Mouse (Mus musculus) liver, embryonic 14.5 days (tissue): ENCODE measurements around the gene Myt1. TPM values are rescaled to one million over a fixed set of nuclear protein-coding genes. Genes with fewer than 3 reads are reported as not detected.

Experiments
- ATAC-seq: fragments of 200-750 bp; cut with Nextera tagmentation; 2 replicates; pipeline ENCODE4 v1.8.0; 2017; ENCODE audit warnings: moderate number of reproducible peaks, mild to moderate bottlenecking, moderate library complexity; ENCODE audit not compliant: insufficient read depth
- DNase-seq, 3 experiments: peaks; one replicate each; pipeline ENCODE4 v3.0.0-alpha.2; 2012 to 2013; ENCODE audit warnings: low read depth in 3 of 3, low spot score in 3 of 3
- H3K27ac ChIP-seq: fragments of 300-500 bp; sonication (generic); 2 replicates; pipeline ENCODE4 v1.5.1; 2014; ENCODE audit warnings: moderate library complexity, mild to moderate bottlenecking, control low read depth, inconsistent platforms
- H3K27me3 ChIP-seq: fragments of 300-500 bp; sonication (generic); 2 replicates; pipeline ENCODE4 v1.6.1; 2014; ENCODE audit warnings: mild to moderate bottlenecking, low read length, moderate library complexity; ENCODE audit not compliant: control insufficient read depth, insufficient read depth
- H3K36me3 ChIP-seq: fragments of 300-500 bp; sonication (generic); replicated peaks from 2 replicates; pipeline ENCODE4 v1.6.1; 2014; ENCODE audit warnings: low read depth; ENCODE audit not compliant: control insufficient read depth, insufficient read depth
- H3K4me1 ChIP-seq, 2 experiments: fragments of 200-500 bp in 1 of 2; fragments of 300-500 bp in 1 of 2; sonication (generic) in 1 of 2; replicated peaks; 2 replicates each; pipeline ENCODE4 v1.6.1; 2012 to 2014; ENCODE audit warnings: antibody characterized with exemption in 1 of 2, inconsistent platforms in 1 of 2, low read length in 1 of 2; ENCODE audit not compliant: control insufficient read depth in 2 of 2, insufficient read depth in 2 of 2
- H3K4me2 ChIP-seq: fragments of 300-500 bp; sonication (generic); 2 replicates; pipeline ENCODE4 v1.6.1; 2014; ENCODE audit warnings: low read depth, mild to moderate bottlenecking, control low read depth, moderate library complexity
- H3K4me3 ChIP-seq, 2 experiments: fragments of 200-500 bp in 1 of 2; fragments of 300-500 bp in 1 of 2; sonication (generic) in 1 of 2; 2 replicates each; pipeline ENCODE4 v1.5.1; 2012 to 2014; ENCODE audit warnings: low read depth in 2 of 2, low read length in 2 of 2, mild to moderate bottlenecking in 2 of 2, control low read depth in 1 of 2, inconsistent platforms in 1 of 2, moderate library complexity in 1 of 2; ENCODE audit not compliant: insufficient read depth in 1 of 2
- H3K9ac ChIP-seq: fragments of 300-500 bp; sonication (generic); replicated peaks from 2 replicates; pipeline ENCODE4 v1.6.1; 2014; ENCODE audit warnings: mild to moderate bottlenecking, control low read depth, moderate library complexity
- H3K9me3 ChIP-seq: fragments of 300-500 bp; sonication (generic); 2 replicates; pipeline ENCODE4 v1.6.1; 2016; ENCODE audit warnings: low read length, mixed read lengths; ENCODE audit not compliant: control insufficient read depth
- CTCF ChIP-seq: IDR thresholded peaks from 2 replicates; pipeline ENCODE4 v1.5.1; 2016; ENCODE audit warnings: antibody characterized with exemption, low read depth, control low read depth
- WGBS: fragments of 180-500 bp; shearing (Covaris S2); extraction: QIAGEN DNeasy Blood & Tissue Kit; methylation state at CpG from one replicate; pipeline ENCODE4 v1.1.7; 2014; ENCODE audit not compliant: insufficient replicate concordance; 5-methylcytosine and 5-hydroxymethylcytosine counted together
- polyA plus RNA-seq, 2 experiments: library from polyadenylated mRNA; depleted of rRNA in 1 of 2; stranded (reverse) in 1 of 2; unstranded in 1 of 2; fragments of >200 nt; fragmentation: Nextera tagmentation in 1 of 2; extraction: Ambion mirVana in 1 of 2; gene quantifications; 2 replicates each; pipeline versions ENCODE4 v1.2.1 to v1.2.3; 2012 to 2014

The Myt1 gene
- polyA plus RNA-seq, 2 experiments: 0.02 TPM; not detected in 1

GRCm38 (mm10) chr2:181871039-181871438 is 107.9 kb downstream of the Myt1 start:
- WGBS: 73% methylated on average over 2 of the region's 2 CpGs
- Histone ChIP-seq H3K27me3 (no peaks in the 10 kb centered on the region), H3K9me3 (no peaks in the 10 kb centered on the region), H3K36me3 (peaks cover 9% of the 10 kb centered on the region), H3K4me1 (no peaks in the 10 kb centered on the region), H3K4me3 (no peak overlapping the region), H3K9ac (no peak overlapping the region), H3K27ac (no peak overlapping the region), H3K4me2 (no peak overlapping the region)
- ATAC-seq (no peak; the same call in 1 of the 2 replicates), DNase-seq (no peak)
- no peak for TF ChIP-seq CTCF

Other genes with a start within 250 kb of the Myt1 start
- 12.5 and 13.9 TPM in 2 replicates for gene Dnajc5, start 242.8 kb upstream of the Myt1 start, polyA plus RNA-seq (2012; rRNA removed)
- gene Dnajc5, start 242.8 kb upstream of the Myt1 start, polyA plus RNA-seq (2014; fragmentation: Nextera tagmentation; extraction: Ambion mirVana): 20.0 and 23.7 TPM in 2 replicates
- 30.8 and 33.3 TPM in 2 replicates for gene Uckl1, start 178.4 kb upstream of the Myt1 start, polyA plus RNA-seq (2012; rRNA removed)
- gene Uckl1, start 178.4 kb upstream of the Myt1 start, polyA plus RNA-seq (2014; fragmentation: Nextera tagmentation; extraction: Ambion mirVana): 18.7 and 21.6 TPM in 2 replicates
- gene Prpf6, start 171.5 kb upstream of the Myt1 start, polyA plus RNA-seq (2012; rRNA removed): 9.5 and 15.7 TPM in 2 replicates
- 22.3 and 25.9 TPM in 2 replicates for gene Prpf6, start 171.5 kb upstream of the Myt1 start, polyA plus RNA-seq (2014; fragmentation: Nextera tagmentation; extraction: Ambion mirVana)
- gene Zfp512b, start 170.5 kb upstream of the Myt1 start, polyA plus RNA-seq (2012; rRNA removed): 8.8 and 9.5 TPM in 2 replicates
- gene Zfp512b, start 170.5 kb upstream of the Myt1 start, polyA plus RNA-seq (2014; fragmentation: Nextera tagmentation; extraction: Ambion mirVana): 4.4 and 6.5 TPM in 2 replicates
- gene Samd10, start 164.1 kb upstream of the Myt1 start, polyA plus RNA-seq (2012; rRNA removed): 1.6 TPM in 2 replicates
- gene Samd10, start 164.1 kb upstream of the Myt1 start, polyA plus RNA-seq (2014; fragmentation: Nextera tagmentation; extraction: Ambion mirVana): 1.5 TPM in 2 replicates
- gene Gm29797, start 106.3 kb upstream of the Myt1 start, polyA plus RNA-seq (2012; rRNA removed): 0.08 and 0.09 TPM in 2 replicates
- 0.14 TPM in 1 of 2 replicates, not detected in the other for gene Gm29797, start 106.3 kb upstream of the Myt1 start, polyA plus RNA-seq (2014; fragmentation: Nextera tagmentation; extraction: Ambion mirVana)
- 5.5 TPM in 2 replicates for gene Sox18, start 91.7 kb upstream of the Myt1 start, polyA plus RNA-seq (2012; rRNA removed)
- 4.1 and 5.0 TPM in 2 replicates for gene Sox18, start 91.7 kb upstream of the Myt1 start, polyA plus RNA-seq (2014; fragmentation: Nextera tagmentation; extraction: Ambion mirVana)
- 3.0 and 3.4 TPM in 2 replicates for gene Tcea2, start 83.0 kb upstream of the Myt1 start, polyA plus RNA-seq (2012; rRNA removed)
- 1.3 and 1.8 TPM in 2 replicates for gene Tcea2, start 83.0 kb upstream of the Myt1 start, polyA plus RNA-seq (2014; fragmentation: Nextera tagmentation; extraction: Ambion mirVana)
- 19.0 and 20.6 TPM in 2 replicates for gene Rgs19, start 69.4 kb upstream of the Myt1 start, polyA plus RNA-seq (2012; rRNA removed)
- 15.8 and 21.0 TPM in 2 replicates for gene Rgs19, start 69.4 kb upstream of the Myt1 start, polyA plus RNA-seq (2014; fragmentation: Nextera tagmentation; extraction: Ambion mirVana)
- gene Lkaaear1, start 64.9 kb upstream of the Myt1 start, polyA plus RNA-seq (2012; rRNA removed): not detected in 2 replicates
- gene Lkaaear1, start 64.9 kb upstream of the Myt1 start, polyA plus RNA-seq (2014; fragmentation: Nextera tagmentation; extraction: Ambion mirVana): not detected in 2 replicates
- 0.11 and 0.21 TPM in 2 replicates for gene Oprl1, start 48.3 kb upstream of the Myt1 start, polyA plus RNA-seq (2012; rRNA removed)
- gene Oprl1, start 48.3 kb upstream of the Myt1 start, polyA plus RNA-seq (2014; fragmentation: Nextera tagmentation; extraction: Ambion mirVana): 0.06 TPM in 1 of 2 replicates, not detected in the other
- gene Pcmtd2, start 74.5 kb downstream of the Myt1 start, polyA plus RNA-seq (2012; rRNA removed): 6.3 and 9.1 TPM in 2 replicates
- gene Pcmtd2, start 74.5 kb downstream of the Myt1 start, polyA plus RNA-seq (2014; fragmentation: Nextera tagmentation; extraction: Ambion mirVana): 12.5 and 15.4 TPM in 2 replicates
- 7.7 and 12.7 TPM in 2 replicates for gene Polr3k, start 101.0 kb downstream of the Myt1 start, polyA plus RNA-seq (2012; rRNA removed)
- gene Polr3k, start 101.0 kb downstream of the Myt1 start, polyA plus RNA-seq (2014; fragmentation: Nextera tagmentation; extraction: Ambion mirVana): 31.0 and 31.5 TPM in 2 replicates
- not detected in 2 replicates for gene Gm14496, start 227.8 kb downstream of the Myt1 start, polyA plus RNA-seq (2012; rRNA removed)
- gene Gm14496, start 227.8 kb downstream of the Myt1 start, polyA plus RNA-seq (2014; fragmentation: Nextera tagmentation; extraction: Ambion mirVana): not detected in 2 replicates